Mouse (Mus musculus) hematopoietic stem cell, adult 5-6 weeks (primary cell): ENCODE results near the gene Lingo3. TPM values are rescaled to one million over a fixed set of nuclear protein-coding genes. Genes with fewer than 3 reads are reported as not detected.
A peak's percentile ranks its signal among the peaks of the same experiment; 100 is the strongest.
"Not testable (repeated sequence)": the region's sequence is repeated elsewhere in the genome, so short reads cannot be mapped to it uniquely, and the experiment has no call there.

ENCODE experiments used
- ATAC-seq, 2 experiments: fragments of 125-278 bp in 1 of 2; replicated peaks in 1 of 2; 2 replicates each; pipeline ENCODE4 v1.8.0; 2016 to 2017; ENCODE audit warnings: inconsistent platforms in 2 of 2, mild to moderate bottlenecking in 2 of 2, moderate number of reproducible peaks in 2 of 2, low read depth in 1 of 2, moderate TSS enrichment in 1 of 2; ENCODE audit not compliant: low FRiP score in 2 of 2, poor library complexity in 2 of 2, severe bottlenecking in 2 of 2, insufficient read depth in 1 of 2, low TSS enrichment in 1 of 2
- total RNA-seq: library from RNA; stranded (forward); fragments of 172-1452, 232-1000 nt; gene quantifications from 2 replicates; pipeline ENCODE4 v1.2.3, GENCODE M21; 2017

Gene Lingo3
- total RNA-seq, 1 experiment from 2014 or later, result 0.30 TPM

GRCm38 (mm10) chr10:80827870-80828420, 15.9 kb downstream of the Lingo3 start:
- no peak for ATAC-seq

GRCm38 (mm10) chr10:80827063-80827869, 16.6 kb downstream of the Lingo3 start:
- ATAC-seq, result no peak

GRCm38 (mm10) chr10:80826151-80827062, 17.4 kb downstream of the Lingo3 start, which contains the start of gene Oaz1:
Gene Oaz1 (plus strand): TSS chr10:80826656.
- ATAC-seq, result peak; percentile 87 to 88

GRCm38 (mm10) chr10:80824827-80825226, 19.0 kb downstream of the Lingo3 start:
- ATAC-seq, result no peak

GRCm38 (mm10) chr10:80823847-80824643, 19.8 kb downstream of the Lingo3 start:
- no peak for ATAC-seq

- no peak for ATAC-seq
Observed at GRCm38 (mm10) chr10:80823316-80823715, 20.5 kb downstream of the Lingo3 start.

GRCm38 (mm10) chr10:80822528-80822927, 21.3 kb downstream of the Lingo3 start:
- no peak for ATAC-seq

- no peak for ATAC-seq
Observed at GRCm38 (mm10) chr10:80821991-80822390, 21.8 kb downstream of the Lingo3 start.

GRCm38 (mm10) chr10:80819406-80819805, 24.4 kb downstream of the Lingo3 start:
- no peak for ATAC-seq

GRCm38 (mm10) chr10:80818599-80819281, 25.1 kb downstream of the Lingo3 start:
- ATAC-seq, result peak; percentile 17 to 22; a peak in 1 of 4 replicates

GRCm38 (mm10) chr10:80817955-80818354, 25.9 kb downstream of the Lingo3 start:
- not testable (repeated sequence) for ATAC-seq

GRCm38 (mm10) chr10:80817164-80817563, 26.7 kb downstream of the Lingo3 start:
- no peak for ATAC-seq

- not testable (repeated sequence) for ATAC-seq
Observed at GRCm38 (mm10) chr10:80816303-80816702, 27.5 kb downstream of the Lingo3 start.

- no peak for ATAC-seq
Observed at GRCm38 (mm10) chr10:80814800-80815199, 29.0 kb downstream of the Lingo3 start.

GRCm38 (mm10) chr10:80813366-80813765, 30.5 kb downstream of the Lingo3 start, which contains the start of gene Jsrp1:
Gene Jsrp1 (minus strand): TSS chr10:80813498.
- 0 out of 4 replicates have a peak, but pooled peaks of 1 of the 2 experiments have one; percentile 12 for ATAC-seq

- ATAC-seq, result no peak
Observed at GRCm38 (mm10) chr10:80812391-80813041, 31.3 kb downstream of the Lingo3 start.
